Mouse (Mus musculus) liver, embryonic 15.5 days (tissue): ENCODE data around the gene Rpusd1. TPM values are rescaled to one million over a fixed set of nuclear protein-coding genes. Genes with fewer than 3 reads are reported as not detected.

Experiments used
- microRNA-seq: library from miRNA; unstranded; fragments of <30 nt; microRNA quantifications from one replicate; pipeline ENCODE4, GENCODE M21; 2016
- polyA plus RNA-seq: library from polyadenylated mRNA; unstranded; fragments of >200 nt; fragmentation: Nextera tagmentation; extraction: Ambion mirVana; gene quantifications from 2 replicates; pipeline ENCODE4 v1.2.1, GENCODE M21; 2015

The Rpusd1 gene
- polyA plus RNA-seq, 1 experiment from 2014 or later = 6.6 TPM

Small RNAs within 50 kb of the gene (microRNA-seq; reads per million reads assigned to microRNA genes)
- gene Gm25083 (not detected), gene Mir6966 (1.3 reads per million)

Other genes starting within 250 kb of the Rpusd1 start
- not detected in 2 replicates for gene Sstr5, start 230.4 kb upstream of the Rpusd1 start, polyA plus RNA-seq
- 0.21 and 0.43 TPM in 2 replicates for gene Sox8, start 157.0 kb upstream of the Rpusd1 start, polyA plus RNA-seq
- 10.1 and 13.0 TPM in 2 replicates for gene Lmf1, start 148.6 kb upstream of the Rpusd1 start, polyA plus RNA-seq
- not detected in 2 replicates for gene Gng13, start 10.5 kb upstream of the Rpusd1 start, polyA plus RNA-seq
- gene Chtf18, start 251 bp upstream of the Rpusd1 start, polyA plus RNA-seq = 21.1 and 24.2 TPM in 2 replicates
- not detected in 2 replicates for gene Mslnl, start 8.4 kb downstream of the Rpusd1 start, polyA plus RNA-seq
- 2.5 and 2.7 TPM in 2 replicates for gene Msln, start 26.7 kb downstream of the Rpusd1 start, polyA plus RNA-seq
- 13.2 and 14.8 TPM in 2 replicates for gene Narfl, start 46.1 kb downstream of the Rpusd1 start, polyA plus RNA-seq
- gene Haghl, start 58.0 kb downstream of the Rpusd1 start, polyA plus RNA-seq = 5.6 and 7.4 TPM in 2 replicates
- 0.03 and 0.07 TPM in 2 replicates for gene Ccdc78, start 58.9 kb downstream of the Rpusd1 start, polyA plus RNA-seq
- 54.9 and 59.6 TPM in 2 replicates for gene Fam173a, start 65.2 kb downstream of the Rpusd1 start, polyA plus RNA-seq
- gene AC134908.4, start 68.0 kb downstream of the Rpusd1 start, polyA plus RNA-seq = not detected in 2 replicates
- gene Metrn, start 69.5 kb downstream of the Rpusd1 start, polyA plus RNA-seq = 15.5 and 18.2 TPM in 2 replicates
- gene Fbxl16, start 81.4 kb downstream of the Rpusd1 start, polyA plus RNA-seq = 0.07 and 0.12 TPM in 2 replicates
- 11.7 and 13.0 TPM in 2 replicates for gene Wdr24, start 96.0 kb downstream of the Rpusd1 start, polyA plus RNA-seq
- gene Jmjd8, start 101.2 kb downstream of the Rpusd1 start, polyA plus RNA-seq = 19.6 and 25.2 TPM in 2 replicates
- 114 and 130 TPM in 2 replicates for gene Stub1, start 105.7 kb downstream of the Rpusd1 start, polyA plus RNA-seq
- gene Rhbdl1, start 109.6 kb downstream of the Rpusd1 start, polyA plus RNA-seq = 0.25 and 0.48 TPM in 2 replicates
- gene Gm20683, start 114.1 kb downstream of the Rpusd1 start, polyA plus RNA-seq = 0.46 and 0.52 TPM in 2 replicates
- 10.8 and 12.6 TPM in 2 replicates for gene Rhot2, start 117.2 kb downstream of the Rpusd1 start, polyA plus RNA-seq
- gene Wdr90, start 133.8 kb downstream of the Rpusd1 start, polyA plus RNA-seq = 8.1 and 9.3 TPM in 2 replicates
- gene Mcrip2, start 141.1 kb downstream of the Rpusd1 start, polyA plus RNA-seq = 37.3 and 39.3 TPM in 2 replicates
- gene Mettl26, start 147.4 kb downstream of the Rpusd1 start, polyA plus RNA-seq = 46.4 and 49.4 TPM in 2 replicates
- gene Wfikkn1, start 153.2 kb downstream of the Rpusd1 start, polyA plus RNA-seq = 0.35 and 0.59 TPM in 2 replicates
- gene Rab40c, start 192.1 kb downstream of the Rpusd1 start, polyA plus RNA-seq = 6.6 and 8.4 TPM in 2 replicates
- 156 and 174 TPM in 2 replicates for gene Pigq, start 217.3 kb downstream of the Rpusd1 start, polyA plus RNA-seq
- gene Nhlrc4, start 217.3 kb downstream of the Rpusd1 start, polyA plus RNA-seq = 6.1 and 6.7 TPM in 2 replicates
- gene A930017K11Rik, start 224.9 kb downstream of the Rpusd1 start, polyA plus RNA-seq = 0.23 and 0.37 TPM in 2 replicates